Mouse (Mus musculus) WW6 (cell line): ENCODE measurements around the gene Gpr152.
A peak's percentile ranks its signal among the peaks of the same experiment; 100 is the strongest.

Experiments used
- DNase-seq: peaks from one replicate; pipeline ENCODE4 v3.0.0-alpha.2; 2013; ENCODE audit warnings: low read depth, low spot score

Gene Gpr152

DNA sequence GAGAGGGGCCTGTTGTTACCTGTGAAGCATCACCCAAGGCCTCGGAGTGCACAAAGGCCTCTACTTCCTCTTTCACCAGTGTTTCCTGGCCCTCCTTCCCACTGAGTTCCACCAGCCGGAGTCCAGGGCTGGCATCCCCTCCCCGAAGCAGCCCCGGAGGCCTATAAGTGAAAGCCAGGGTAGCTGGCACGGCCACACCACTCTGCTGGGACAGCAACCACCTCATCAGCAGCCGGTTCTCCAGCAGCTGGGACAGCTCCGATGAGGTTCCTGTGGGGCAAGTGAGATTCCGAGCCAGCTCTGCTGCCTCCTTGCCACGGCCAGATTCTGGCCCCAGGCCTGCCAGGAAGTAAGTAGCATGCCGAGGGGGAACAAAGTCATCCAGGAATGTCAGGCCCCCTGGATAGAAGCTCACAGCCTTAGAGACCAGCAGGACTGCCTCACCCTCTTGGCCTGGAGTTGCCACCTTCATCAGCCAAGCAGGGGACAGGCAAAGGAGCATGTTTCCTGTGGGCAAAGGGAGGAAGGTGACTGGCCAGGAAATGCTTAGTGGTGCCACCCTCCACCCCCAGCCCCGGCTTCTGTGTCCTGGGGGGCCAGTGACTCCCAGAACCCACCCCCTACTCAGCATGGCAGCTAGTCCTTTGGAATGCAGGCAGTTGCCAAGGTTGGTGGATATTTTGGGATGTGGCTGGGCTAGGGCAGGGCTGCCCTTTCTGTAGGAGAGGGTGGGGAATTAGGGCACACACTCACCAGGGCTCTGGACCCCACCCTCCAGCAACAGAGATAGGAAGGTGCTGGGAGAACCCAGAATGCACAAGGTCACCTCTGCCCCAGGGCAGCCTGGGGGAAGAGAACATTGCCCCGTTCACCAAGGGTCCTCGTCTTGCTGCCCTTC is 32.1 kb downstream of the Gpr152 start:
- DNase-seq, result no peak

GRCm38 (mm10) chr19:4172925-4173324 is 33.3 kb downstream of the Gpr152 start:
- DNase-seq, result no peak

GRCm38 (mm10) chr19:4175368-4175947 is 35.9 kb downstream of the Gpr152 start, which contains the start of gene Carns1:
Gene Carns1 (minus strand): TSS chr19:4175479.
- DNase-seq, result no peak

DNA sequence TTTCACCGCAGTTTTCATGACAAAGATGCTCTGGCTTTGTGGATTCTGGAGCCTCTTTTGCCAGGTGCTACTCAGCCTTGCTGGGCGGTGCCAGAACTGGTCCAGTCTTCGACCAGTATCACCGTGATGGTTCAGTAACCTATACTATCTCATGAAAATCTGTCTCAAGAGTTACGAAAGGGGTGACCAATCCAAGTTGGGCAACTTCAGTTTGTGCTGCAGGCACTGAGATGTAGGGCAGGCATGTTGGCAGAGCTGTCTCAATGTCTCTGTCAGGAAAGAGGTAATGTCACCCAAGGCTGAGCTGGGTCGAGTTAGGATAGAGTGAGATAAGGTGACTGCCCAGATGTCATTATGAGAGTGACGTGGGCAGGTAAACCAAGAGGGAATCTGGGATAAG is 40.8 kb downstream of the Gpr152 start:
- DNase-seq, result no peak

DNA sequence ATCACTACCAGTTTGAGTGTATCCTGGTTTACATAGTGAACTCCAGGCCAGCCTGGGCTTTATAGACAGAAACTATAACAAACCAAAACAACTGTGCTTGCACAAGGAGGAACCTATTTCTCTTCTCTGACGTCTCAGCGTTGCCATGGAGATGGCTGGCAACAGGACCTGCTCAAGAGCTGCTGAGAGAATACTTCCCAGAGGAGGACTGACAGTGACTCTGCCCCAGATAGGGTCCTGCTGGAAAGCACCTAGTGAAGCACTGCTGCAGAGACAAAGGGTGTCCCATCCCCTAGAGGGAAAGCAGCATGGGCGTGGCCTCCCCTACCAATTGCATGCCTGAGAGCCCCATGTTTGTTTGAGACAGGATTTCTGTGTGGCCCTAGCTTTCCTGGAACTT is 42.3 kb downstream of the Gpr152 start:
- DNase-seq, result no peak

DNA sequence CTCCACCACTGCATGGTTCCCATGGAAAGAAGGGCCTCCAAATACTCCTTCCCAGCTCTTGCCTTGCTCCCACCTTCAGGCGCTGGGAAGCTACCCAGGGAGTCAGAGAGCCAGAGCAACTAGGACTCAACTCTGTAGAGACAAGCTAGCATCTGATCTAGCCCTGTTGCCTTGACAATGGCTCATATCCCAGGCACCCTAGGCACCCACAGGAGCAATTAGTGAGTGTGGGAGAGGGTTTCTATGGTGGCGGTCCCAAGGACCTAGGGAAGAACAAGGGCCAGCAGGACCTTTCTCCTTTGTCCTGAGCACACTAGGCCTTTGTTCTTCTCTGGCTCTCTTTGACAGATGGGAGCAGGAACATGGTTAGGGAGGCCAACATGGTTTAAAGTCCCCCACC is 44.1 kb downstream of the Gpr152 start:
- no peak for DNase-seq

DNA sequence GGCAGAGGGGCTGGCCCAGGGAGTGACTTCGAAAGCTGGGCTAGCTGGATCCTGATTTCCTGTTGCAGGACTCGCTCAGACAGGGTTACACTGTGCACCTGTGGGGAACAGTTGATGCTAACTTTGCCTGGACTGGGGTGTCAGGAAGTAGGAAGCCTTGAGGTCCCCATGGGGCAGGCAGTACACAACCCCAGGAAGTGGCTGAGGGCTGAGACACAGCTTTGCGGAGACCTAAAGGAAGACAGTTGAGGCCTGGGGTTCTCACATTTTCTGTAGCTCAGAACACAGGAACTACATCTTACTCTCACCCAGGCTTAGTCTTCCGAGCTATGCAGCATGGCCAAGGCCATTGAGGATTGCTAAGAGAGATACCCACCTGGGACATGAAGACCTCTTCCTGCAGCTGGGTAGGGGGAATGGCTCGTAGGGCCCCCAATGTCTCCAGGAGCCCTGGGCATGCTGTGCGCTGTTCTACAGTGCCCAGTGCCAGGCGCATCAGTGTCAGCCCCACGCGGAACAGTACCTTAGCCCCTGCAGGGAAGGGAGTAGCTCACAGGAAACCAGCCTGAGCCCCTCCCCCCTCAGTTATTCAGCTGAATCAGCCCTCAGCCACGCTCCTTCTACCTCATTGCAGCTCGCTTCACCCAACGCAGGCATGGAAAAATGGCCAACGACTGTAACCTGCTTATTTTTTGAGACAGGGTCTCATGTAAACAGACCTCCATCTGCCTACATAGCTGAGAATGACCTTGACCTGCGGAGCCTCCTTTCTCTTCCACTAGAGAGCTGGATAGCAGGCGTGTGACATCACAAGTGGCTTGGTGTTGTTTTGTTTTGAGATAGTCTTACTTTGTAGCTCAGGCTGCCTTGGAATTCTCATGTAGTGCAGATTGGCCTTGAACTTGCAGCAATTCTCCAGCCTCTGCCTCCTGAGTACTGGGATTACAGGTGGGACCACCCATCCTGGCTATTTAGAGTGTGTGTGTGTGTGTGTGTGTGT is 45.7 kb downstream of the Gpr152 start:
- no peak for DNase-seq

- no peak for DNase-seq
These were observed 47.7 kb downstream of the Gpr152 start for GRCm38 (mm10) chr19:4187303-4187702.

GRCm38 (mm10) chr19:4189051-4189620 is 49.5 kb downstream of the Gpr152 start:
- DNase-seq, result no peak

DNA sequence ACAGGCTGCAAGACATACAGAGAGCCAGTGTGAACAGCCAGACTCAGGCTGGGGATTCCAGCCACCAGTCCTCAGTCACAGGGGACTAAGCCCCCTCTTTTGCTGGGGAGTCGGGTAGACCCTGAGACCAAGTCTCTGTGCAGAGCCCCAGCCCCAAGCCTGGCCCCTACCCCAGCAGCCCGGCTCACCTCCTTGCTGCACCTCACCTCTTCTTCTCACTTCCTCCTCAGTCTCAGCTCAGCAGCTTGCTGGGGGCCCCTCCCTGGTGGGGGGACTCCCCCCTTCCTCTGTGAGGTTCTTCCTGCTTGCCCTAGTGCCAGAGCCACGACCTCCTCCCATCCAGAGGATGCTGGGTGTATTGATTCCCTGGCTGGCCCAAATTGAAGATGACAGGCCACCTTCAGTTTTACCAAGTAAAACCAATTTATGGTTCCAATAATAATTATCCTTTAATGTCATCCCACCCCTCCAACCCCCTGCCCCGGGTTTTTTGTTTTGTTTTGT is 51.3 kb downstream of the Gpr152 start, which contains the start of gene Tbc1d10c:
Gene Tbc1d10c, minus strand, starts transcription at position 454 of the 504 bp plus-strand sequence.
- no peak for DNase-seq

DNA sequence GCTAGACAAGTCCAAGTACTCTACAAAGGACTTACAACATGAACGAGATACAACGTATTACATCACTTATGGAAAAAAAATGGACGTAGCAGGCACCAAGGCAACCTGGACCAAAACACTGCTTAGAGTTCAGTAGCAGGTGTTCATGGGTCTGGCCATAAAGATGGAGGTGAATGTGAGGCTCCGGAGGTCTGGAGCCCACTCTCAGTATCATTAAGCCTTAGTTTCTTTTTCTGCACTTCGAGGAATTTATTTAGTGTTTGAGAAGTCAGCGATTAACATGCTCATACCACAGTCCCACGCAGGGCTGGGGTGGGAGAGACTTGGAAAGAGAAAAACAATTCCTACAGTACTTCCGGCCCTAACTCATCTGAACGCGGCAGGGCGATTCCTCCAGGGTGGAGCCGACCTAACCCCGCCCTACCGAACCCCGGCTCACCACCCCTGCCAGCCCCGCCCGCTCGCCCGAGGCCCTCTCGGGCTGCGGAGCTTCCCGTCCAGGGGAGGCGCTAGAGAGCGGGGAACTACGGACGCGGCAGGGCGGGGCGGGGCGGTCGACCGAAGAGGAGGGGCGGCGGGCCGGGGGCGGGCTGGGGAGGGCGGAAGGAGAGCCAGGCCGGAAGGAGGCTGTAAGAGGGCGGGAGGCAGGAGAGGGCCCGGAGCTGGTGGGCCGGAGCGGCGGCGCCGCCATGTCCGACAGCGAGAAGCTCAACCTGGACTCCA is 52.1 kb downstream of the Gpr152 start, which contains the start of gene Ppp1ca:
Gene Ppp1ca, plus strand, starts transcription at position 538 of the 723 bp plus-strand sequence.
- peak; percentile 83 for DNase-seq

DNA sequence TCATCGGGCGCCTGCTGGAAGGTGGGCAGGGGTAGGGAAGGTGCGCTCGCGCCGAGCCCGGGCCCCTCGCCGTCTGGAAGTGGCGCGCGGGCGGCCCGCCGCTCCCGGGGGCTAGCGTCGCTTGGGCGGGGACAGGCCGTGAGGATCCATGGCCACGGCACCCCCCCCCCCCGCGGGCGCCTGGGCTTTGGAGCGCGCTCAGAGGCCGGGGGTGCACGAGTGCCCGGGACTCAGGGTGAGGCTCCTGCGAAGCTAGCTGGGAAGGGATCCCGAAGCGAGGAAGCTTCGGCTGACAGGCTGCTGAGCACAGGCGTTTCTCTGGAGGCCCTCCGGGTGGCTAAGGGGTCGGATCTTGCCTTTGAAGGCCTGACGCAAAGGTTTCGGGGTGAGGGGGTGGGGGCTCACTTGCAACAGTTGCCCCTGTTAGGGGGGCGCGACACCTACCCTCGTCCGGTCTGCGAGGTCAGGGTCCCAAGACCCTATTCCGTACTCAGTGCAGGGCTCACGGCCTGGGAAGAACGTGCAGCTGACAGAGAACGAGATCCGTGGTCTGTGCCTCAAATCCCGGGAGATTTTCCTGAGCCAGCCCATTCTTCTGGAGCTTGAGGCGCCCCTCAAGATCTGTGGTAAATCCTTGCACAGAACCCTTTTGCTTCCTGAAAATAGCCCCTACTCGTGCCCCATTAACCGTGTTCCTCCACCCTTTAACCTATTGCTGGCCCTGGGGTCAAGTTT is 52.8 kb downstream of the Gpr152 start:
- no peak for DNase-seq

- no peak for DNase-seq
These were observed 53.5 kb downstream of the Gpr152 start for GRCm38 (mm10) chr19:4193129-4193528.

DNA sequence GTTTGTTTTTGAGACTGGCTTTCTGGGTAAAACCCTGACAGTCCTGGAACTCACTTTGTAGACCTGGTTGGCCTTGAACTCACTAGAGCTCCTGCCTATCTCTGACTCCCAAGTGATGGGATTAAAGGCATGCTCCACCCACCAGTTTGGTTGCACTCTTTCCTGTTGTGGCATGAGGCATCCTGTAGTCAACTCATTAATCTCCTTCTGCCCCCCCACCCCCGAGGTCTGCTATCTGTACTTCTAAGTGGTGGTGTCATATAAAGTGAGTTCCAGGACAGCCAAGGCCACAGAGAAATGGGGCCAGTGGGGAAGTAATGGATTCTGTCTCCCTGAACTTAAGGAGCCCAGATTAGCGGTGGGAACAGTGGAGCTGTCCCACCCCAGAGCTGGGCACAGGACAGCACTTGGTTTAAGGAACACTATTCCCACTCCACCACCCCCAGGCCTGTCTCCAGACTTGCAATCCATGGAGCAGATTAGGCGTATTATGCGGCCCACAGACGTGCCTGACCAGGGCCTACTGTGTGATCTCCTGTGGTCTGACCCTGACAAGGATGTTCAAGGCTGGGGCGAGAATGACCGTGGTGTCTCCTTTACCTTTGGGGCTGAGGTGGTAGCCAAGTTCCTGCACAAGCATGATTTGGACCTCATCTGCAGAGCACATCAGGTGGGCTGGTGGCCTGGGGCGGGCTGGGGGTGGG is 54.6 kb downstream of the Gpr152 start:
- DNase-seq, result no peak

DNA sequence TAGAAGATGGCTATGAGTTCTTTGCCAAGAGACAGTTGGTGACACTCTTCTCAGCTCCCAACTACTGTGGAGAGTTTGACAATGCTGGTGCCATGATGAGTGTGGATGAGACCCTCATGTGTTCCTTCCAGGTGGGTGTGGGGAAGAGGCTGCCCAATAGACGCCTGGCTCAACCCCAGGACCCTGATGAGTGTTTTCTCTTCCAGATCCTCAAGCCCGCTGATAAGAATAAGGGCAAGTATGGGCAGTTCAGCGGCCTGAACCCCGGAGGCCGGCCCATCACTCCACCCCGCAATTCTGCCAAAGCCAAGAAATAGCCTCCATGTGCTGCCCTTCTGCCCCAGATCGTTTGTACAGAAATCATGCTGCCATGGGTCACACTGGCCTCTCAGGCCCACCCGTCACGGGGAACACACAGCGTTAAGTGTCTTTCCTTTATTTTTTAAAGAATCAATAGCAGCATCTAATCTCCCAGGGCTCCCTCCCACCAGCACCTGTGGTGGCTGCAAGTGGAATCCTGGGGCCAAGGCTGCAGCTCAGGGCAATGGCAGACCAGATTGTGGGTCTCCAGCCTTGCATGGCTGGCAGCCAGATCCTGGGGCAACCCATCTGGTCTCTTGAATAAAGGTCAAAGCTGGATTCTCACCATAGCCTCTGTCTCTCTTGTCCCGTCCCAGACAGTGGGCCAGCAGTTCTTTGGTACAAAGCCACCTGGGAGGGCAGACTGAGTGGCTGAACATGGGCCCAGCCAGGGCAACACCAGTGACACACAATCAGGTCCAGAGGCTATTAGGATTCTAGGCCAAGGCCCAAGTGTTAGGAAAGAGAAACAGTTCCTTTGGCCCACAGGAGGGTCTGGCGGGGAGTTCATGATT is 55.4 kb downstream of the Gpr152 start:
- no peak for DNase-seq
